Mouse (Mus musculus) heart, embryonic 10.5 days (tissue): ENCODE results near the gene Fgfr2. TPM values are rescaled to one million over a fixed set of nuclear protein-coding genes. Genes with fewer than 3 reads are reported as not detected.

Source experiments
- DNase-seq: peaks from one replicate; pipeline ENCODE4 v3.0.0-alpha.2; 2017; ENCODE audit warnings: low spot score
- H3K27ac ChIP-seq: fragments of 300-500 bp; sonication (generic); 2 replicates; pipeline ENCODE4 v1.5.1; 2016; ENCODE audit warnings: mild to moderate bottlenecking
- H3K27me3 ChIP-seq: fragments of 300-500 bp; sonication (generic); 2 replicates; pipeline ENCODE4 v1.6.1; 2016; ENCODE audit warnings: mild to moderate bottlenecking; ENCODE audit not compliant: poor library complexity, insufficient read depth, severe bottlenecking
- H3K36me3 ChIP-seq: fragments of 300-500 bp; sonication (generic); 2 replicates; pipeline ENCODE4 v1.6.1; 2016; ENCODE audit warnings: mild to moderate bottlenecking, moderate library complexity
- H3K4me1 ChIP-seq: fragments of 300-500 bp; sonication (generic); 2 replicates; pipeline ENCODE4 v1.6.1; 2016; ENCODE audit warnings: mild to moderate bottlenecking
- H3K4me3 ChIP-seq: fragments of 300-500 bp; sonication (generic); 2 replicates; pipeline ENCODE4 v1.5.1; 2016; ENCODE audit warnings: mild to moderate bottlenecking, moderate library complexity
- H3K9me3 ChIP-seq: fragments of 300-500 bp; sonication (generic); 2 replicates; pipeline ENCODE4 v1.6.1; 2016; ENCODE audit warnings: mild to moderate bottlenecking, moderate library complexity
- WGBS: fragments of 180-500 bp; shearing (Covaris S2); methylation state at CpG from one replicate; pipeline ENCODE4 v1.1.7; 2016; 5-methylcytosine and 5-hydroxymethylcytosine counted together
- polyA plus RNA-seq: library from polyadenylated mRNA; unstranded; fragments of >200 nt; fragmentation: Nextera tagmentation; extraction: Ambion mirVana; gene quantifications from 2 replicates; pipeline ENCODE4 v1.2.1, GENCODE M21; 2016

Gene Fgfr2
- polyA plus RNA-seq, 1 experiment from 2014 or later = 46.6 TPM

DNA sequence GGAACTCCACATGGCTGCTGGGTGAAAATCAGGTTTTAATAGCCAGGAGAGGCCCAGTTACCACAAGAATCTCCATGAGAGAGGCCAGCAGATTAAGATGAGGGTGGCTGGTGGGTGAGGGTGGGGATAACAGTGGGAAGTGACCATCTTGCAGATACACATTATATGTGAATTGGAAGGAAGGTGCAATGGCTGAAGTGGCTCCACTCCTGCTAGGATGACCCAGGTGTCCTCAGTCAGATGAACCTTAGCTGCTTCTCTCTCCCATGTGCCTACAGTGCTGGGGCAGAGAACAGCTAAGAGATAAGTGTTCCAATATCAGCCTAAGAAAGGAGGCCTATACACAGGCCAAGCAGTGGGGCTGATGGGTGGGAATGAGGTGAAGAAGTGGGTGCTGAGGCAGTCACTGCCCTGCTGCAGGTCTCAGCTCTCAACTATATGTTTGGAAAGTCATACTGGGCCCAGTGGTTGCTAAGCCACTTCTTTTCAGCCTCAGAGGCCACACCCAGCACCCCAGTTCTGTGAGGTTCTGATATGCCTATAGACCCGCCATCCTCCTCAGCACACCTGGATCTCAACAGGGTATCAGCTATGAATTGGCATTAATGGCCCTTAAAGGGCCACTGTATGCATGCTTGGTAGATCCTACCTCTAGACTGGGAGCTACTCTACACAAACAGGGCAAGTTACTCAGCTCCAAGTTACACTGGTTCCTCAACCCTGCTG lies 345.3 kb downstream of the Fgfr2 start:
- no peaks in the 10 kb centered on the region for H3K27me3 ChIP-seq
- no peak overlapping the region for H3K27ac ChIP-seq
- no peak for DNase-seq
- H3K9me3 ChIP-seq = no peaks in the 10 kb centered on the region
- H3K4me3 ChIP-seq = no peak overlapping the region
- peaks cover 46% of the 10 kb centered on the region for H3K4me1 ChIP-seq
- whole genome bisulfite sequencing = 78% methylated on average over 1 of the region's 1 CpGs
- peaks cover 26% of the 10 kb centered on the region for H3K36me3 ChIP-seq

GRCm38 (mm10) chr7:132777117-132777516 lies 346.0 kb downstream of the Fgfr2 start:
- H3K9me3 ChIP-seq = no peaks in the 10 kb centered on the region
- no peak overlapping the region for H3K27ac ChIP-seq
- H3K4me1 ChIP-seq = peaks cover 50% of the 10 kb centered on the region
- peaks cover 26% of the 10 kb centered on the region for H3K36me3 ChIP-seq
- no peak overlapping the region for H3K4me3 ChIP-seq
- no peaks in the 10 kb centered on the region for H3K27me3 ChIP-seq
- WGBS = 90% methylated on average over 7 of the region's 7 CpGs
- DNase-seq = no peak

DNA sequence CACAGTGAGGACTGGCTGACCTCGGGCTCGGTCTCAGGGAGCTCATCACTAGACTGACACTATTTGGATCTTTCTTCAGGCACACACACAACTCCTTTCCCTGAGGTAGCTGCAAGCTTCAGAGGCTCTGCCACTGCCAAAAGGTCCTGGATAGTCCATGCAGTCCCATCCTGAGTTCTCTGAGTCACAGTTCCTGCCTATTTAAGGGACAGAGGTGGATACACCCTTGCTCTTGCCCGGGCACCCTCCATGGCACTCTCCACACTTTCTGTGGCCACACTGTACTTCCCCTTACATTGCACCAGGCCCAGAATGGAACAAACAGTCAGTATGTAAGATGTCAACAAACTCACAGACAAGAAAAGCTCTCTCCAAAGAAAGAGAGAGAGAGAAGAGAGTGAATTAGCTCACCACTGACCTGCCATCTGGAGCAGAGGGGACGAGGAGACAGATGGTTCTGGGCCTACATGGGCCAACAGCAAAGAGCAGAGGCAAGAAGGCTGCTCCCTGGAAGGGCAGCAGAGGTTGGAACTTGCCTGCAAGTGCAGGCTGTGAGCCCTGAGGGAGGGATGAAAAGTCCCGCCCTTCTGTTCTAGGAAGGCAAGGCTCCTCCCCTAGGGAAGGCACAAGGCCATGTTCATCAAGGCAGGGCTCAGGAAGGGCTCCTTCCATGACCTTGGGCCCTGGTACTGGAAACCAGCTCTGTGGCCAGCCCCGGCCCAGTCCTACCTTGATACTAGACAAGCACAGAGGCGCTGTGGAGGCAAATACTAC lies 346.6 kb downstream of the Fgfr2 start:
- no peak for DNase-seq
- Histone ChIP-seq H3K36me3 (peaks cover 28% of the 10 kb centered on the region), H3K4me1 (peaks cover 49% of the 10 kb centered on the region), H3K4me3 (no peak overlapping the region), H3K27me3 (no peaks in the 10 kb centered on the region), H3K9me3 (no peaks in the 10 kb centered on the region), H3K27ac (no peak overlapping the region)
- WGBS = 81% methylated on average over 7 of the region's 7 CpGs

GRCm38 (mm10) chr7:132775922-132776321 lies 347.2 kb downstream of the Fgfr2 start:
- no peak overlapping the region for H3K27ac ChIP-seq
- peaks cover 44% of the 10 kb centered on the region for H3K4me1 ChIP-seq
- no peak overlapping the region for H3K4me3 ChIP-seq
- DNase-seq = no peak
- peaks cover 31% of the 10 kb centered on the region for H3K36me3 ChIP-seq
- H3K9me3 ChIP-seq = no peaks in the 10 kb centered on the region
- no peaks in the 10 kb centered on the region for H3K27me3 ChIP-seq
- 86% methylated on average over 10 of the region's 10 CpGs for WGBS

DNA sequence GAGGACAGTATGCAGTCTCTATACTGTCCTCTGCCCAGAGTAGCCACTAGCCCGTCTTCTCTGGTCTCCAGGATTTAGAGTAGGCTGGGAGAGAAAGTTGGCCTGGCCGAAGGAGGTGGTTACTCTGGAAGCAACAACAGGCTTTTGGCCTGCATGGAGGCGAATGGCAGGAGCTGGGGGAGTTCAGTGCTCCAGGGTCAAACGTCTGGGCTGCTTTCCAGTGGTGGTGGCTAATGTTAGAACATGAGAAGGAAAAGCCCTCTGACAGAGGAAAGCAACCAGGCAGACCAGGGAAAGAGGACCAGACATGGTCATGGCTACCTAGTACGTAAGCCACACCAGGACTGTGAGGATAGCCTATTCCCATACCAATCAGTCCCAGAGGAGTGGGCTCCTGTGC lies 347.8 kb downstream of the Fgfr2 start:
- peaks cover 34% of the 10 kb centered on the region for H3K36me3 ChIP-seq
- H3K27ac ChIP-seq = no peak overlapping the region
- H3K4me3 ChIP-seq = no peak overlapping the region
- no peak for DNase-seq
- H3K4me1 ChIP-seq = peaks cover 38% of the 10 kb centered on the region
- no peaks in the 10 kb centered on the region for H3K27me3 ChIP-seq
- 79% methylated on average over 5 of the region's 5 CpGs for WGBS
- no peaks in the 10 kb centered on the region for H3K9me3 ChIP-seq

- H3K27me3 ChIP-seq = no peaks in the 10 kb centered on the region
- peaks cover 18% of the 10 kb centered on the region for H3K4me1 ChIP-seq
- H3K9me3 ChIP-seq = no peaks in the 10 kb centered on the region
- no peak overlapping the region for H3K4me3 ChIP-seq
- peaks cover 46% of the 10 kb centered on the region for H3K36me3 ChIP-seq
- H3K27ac ChIP-seq = no peak overlapping the region
- DNase-seq = no peak
- WGBS = 84% methylated on average over 7 of the region's 7 CpGs
Measured at GRCm38 (mm10) chr7:132773011-132773705, 350.0 kb downstream of the Fgfr2 start.

- 73% methylated on average over 5 of the region's 5 CpGs for WGBS
- Histone ChIP-seq H3K36me3 (peaks cover 42% of the 10 kb centered on the region), H3K9me3 (no peaks in the 10 kb centered on the region), H3K4me1 (peaks cover 18% of the 10 kb centered on the region), H3K4me3 (no peak overlapping the region), H3K27me3 (no peaks in the 10 kb centered on the region), H3K27ac (no peak overlapping the region)
- DNase-seq = no peak
Measured at GRCm38 (mm10) chr7:132772440-132772839, 350.7 kb downstream of the Fgfr2 start.

DNA sequence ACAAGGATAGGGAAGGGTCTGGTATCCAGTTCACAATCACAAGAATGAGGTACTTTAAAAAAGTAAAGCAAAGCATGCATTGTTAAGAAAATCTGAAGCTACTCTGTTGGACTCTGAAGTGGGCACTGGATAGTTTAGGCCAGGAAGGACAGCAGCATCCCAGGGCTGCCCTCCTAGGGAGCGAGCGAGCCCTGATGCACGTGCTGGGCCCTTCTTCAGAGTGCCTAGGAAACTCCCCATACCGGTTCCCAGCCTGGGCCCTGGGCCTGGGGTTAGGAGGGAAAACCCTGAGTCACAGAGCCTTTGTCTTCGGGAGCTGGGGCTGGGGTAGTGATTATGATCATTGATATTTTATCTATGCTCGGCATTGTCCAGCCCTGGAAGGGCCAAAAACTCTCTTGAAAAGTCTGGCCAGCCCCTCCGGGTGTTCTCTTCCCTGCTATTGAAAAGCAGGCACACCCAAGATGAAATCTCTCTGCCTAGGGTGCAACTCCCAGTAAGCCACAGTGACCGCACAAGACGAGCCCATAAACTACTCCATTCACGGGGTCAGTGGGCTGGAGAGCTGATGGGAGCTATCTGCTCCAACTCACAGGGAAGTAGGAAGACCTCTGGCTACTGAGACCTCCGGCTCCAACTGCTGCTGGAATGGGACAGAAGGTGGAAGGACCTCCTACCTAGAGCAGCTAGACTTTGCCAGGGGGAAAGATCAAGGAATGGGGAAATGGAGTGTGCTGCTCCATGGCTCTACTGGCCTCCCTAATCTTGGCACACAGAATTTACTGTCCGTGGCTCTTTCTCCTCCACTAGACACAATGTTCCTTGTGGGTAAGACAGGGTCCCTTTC lies 354.4 kb downstream of the Fgfr2 start:
- Histone ChIP-seq H3K4me1 (peaks cover 31% of the 10 kb centered on the region), H3K4me3 (no peak overlapping the region), H3K9me3 (no peaks in the 10 kb centered on the region), H3K27me3 (no peaks in the 10 kb centered on the region), H3K27ac (no peak overlapping the region), H3K36me3 (peaks cover 23% of the 10 kb centered on the region)
- DNase-seq = no peak
- 74% methylated on average over 12 of the region's 12 CpGs for WGBS

DNA sequence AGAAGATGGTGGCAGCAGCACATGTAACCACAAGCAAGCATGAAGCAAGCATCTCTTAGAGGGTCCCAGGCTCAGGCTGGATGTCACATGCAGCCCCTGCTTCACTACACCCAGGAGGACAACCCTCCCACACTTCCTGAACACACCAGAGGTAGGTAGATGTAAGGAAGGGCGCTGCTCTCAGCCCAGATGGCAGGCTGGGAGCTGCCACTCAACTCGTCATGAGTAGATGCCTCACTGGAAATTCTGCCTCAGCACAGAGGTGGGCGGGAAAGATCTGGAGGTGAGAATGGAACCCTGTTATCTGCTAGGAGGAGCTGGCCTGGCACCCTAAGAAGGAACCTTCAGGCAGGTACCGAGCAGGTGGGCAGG lies 355.2 kb downstream of the Fgfr2 start:
- Histone ChIP-seq H3K27me3 (no peaks in the 10 kb centered on the region), H3K4me1 (peaks cover 31% of the 10 kb centered on the region), H3K36me3 (peaks cover 29% of the 10 kb centered on the region), H3K4me3 (no peak overlapping the region), H3K27ac (no peak overlapping the region), H3K9me3 (no peaks in the 10 kb centered on the region)
- WGBS = 77% methylated on average over 4 of the region's 4 CpGs
- no peak for DNase-seq

DNA sequence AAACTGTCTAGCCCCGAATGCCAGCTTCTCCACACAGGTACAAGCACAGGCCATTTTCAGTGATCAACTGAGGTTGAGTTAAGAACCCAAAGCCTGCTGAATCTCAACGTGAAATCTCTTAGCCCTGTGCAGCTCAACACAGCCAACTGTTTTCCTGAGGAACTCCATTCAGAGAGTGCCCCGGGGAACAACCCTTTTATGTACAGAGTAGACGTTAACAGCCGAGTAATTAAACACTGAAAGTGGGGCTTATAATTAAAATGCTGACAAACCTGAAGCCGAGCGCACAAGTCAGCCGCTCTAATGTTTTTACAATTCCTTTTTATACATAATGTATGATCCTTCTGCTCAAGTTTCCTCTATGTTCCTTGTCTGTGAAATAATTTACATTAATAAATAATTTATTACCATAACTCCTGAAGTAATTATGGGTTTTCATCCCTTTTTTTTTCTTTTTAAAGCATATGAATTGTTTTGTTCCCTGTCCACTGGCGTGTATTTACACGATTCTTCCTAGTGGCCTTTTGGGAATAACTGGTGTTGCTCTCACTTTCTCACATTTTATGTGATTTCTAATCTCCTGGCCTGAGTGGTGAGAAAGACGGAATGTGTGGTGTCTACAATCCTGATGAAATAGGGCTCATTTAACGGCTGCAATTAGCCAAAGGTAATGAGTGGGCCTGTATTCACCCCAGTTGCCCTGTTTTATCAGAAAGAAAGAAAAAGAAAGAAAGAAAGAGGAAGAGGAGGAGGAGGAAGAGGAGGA lies 355.7 kb downstream of the Fgfr2 start:
- no peak overlapping the region for H3K4me3 ChIP-seq
- H3K27me3 ChIP-seq = no peaks in the 10 kb centered on the region
- no peaks in the 10 kb centered on the region for H3K9me3 ChIP-seq
- no peak overlapping the region for H3K27ac ChIP-seq
- peaks cover 29% of the 10 kb centered on the region for H3K36me3 ChIP-seq
- H3K4me1 ChIP-seq = peaks cover 27% of the 10 kb centered on the region
- no peak for DNase-seq
- 80% methylated on average over 12 of the region's 12 CpGs for WGBS

- Histone ChIP-seq H3K27ac (peak overlapping the region; percentile 69), H3K4me1 (peaks cover 19% of the 10 kb centered on the region), H3K27me3 (no peaks in the 10 kb centered on the region), H3K36me3 (peaks cover 26% of the 10 kb centered on the region), H3K4me3 (no peak overlapping the region), H3K9me3 (no peaks in the 10 kb centered on the region)
- DNase-seq = no peak
- WGBS = 57% methylated on average over 11 of the region's 11 CpGs
Measured at GRCm38 (mm10) chr7:132766235-132766871, 356.8 kb downstream of the Fgfr2 start.
